In genomic region chr10:25198575-25198974, GRCm38 (mm10) we compare ENCODE assay signal across 9 mouse cellular contexts.
A peak's percentile ranks its signal among the peaks of the same experiment; 100 is the strongest.
DNase-seq lines count a peak whose midpoint lies in the region; ATAC-seq and TF ChIP-seq lines count a peak whose summit lies in the region.
"Had no signal": no experiment of that assay in that cellular context is flagged by ENCODE, and none has a peak within 500 bp of the region (broad histone marks: within the 10 kb centered on the region; RNA-seq: fewer than 3 reads in every experiment).

No protein-coding gene starts in this region.

- H3K36me3 ChIP-seq in embryonic facial prominence, embryonic 14.5 days (ENCODE audit: control insufficient read depth, insufficient read depth, low read length), result no peaks in the 10 kb centered on the region
- H3K36me3 ChIP-seq in embryonic facial prominence, embryonic 10.5 days (replicated peaks), result no peaks in the 10 kb centered on the region
- no peaks in the 10 kb centered on the region for H3K36me3 ChIP-seq in lung, embryonic 14.5 days (ENCODE audit: insufficient read depth)
- H3K36me3 ChIP-seq in midbrain, postnatal 0 days (ENCODE audit: insufficient read depth, low read length), result no peaks in the 10 kb centered on the region

- no peak for TF ChIP-seq CTCF in lung, embryonic 14.5 days (IDR thresholded peaks at IDR 0.05; ENCODE audit: low read depth)
- TF ChIP-seq CTCF in cerebellum, adult 2 months (IDR thresholded peaks at IDR 0.05; ENCODE audit: borderline replicate concordance, insufficient read depth, low read depth, low read length), result no peak
- TF ChIP-seq CTCF in midbrain, postnatal 0 days (IDR thresholded peaks at IDR 0.05), result no peak

- no peaks in the 10 kb centered on the region for H3K27me3 ChIP-seq in embryonic facial prominence, embryonic 14.5 days (replicated peaks; ENCODE audit: control insufficient read depth, insufficient read depth, low read length)
- H3K27me3 ChIP-seq in embryonic facial prominence, embryonic 10.5 days (replicated peaks; ENCODE audit: low read depth, poor library complexity, severe bottlenecking), result peaks cover 16% of the 10 kb centered on the region
- H3K27me3 ChIP-seq in lung, embryonic 14.5 days (ENCODE audit: insufficient read depth, low read length), result no peaks in the 10 kb centered on the region
- H3K27me3 ChIP-seq in cerebellum, adult 2 months (ENCODE audit: control insufficient read depth, insufficient read depth, low read length), result no peaks in the 10 kb centered on the region
- H3K27me3 ChIP-seq in midbrain, postnatal 0 days (ENCODE audit: insufficient read depth, low read length), result no peaks in the 10 kb centered on the region

- no peak overlapping the region for H3K4me3 ChIP-seq in embryonic facial prominence, embryonic 14.5 days (ENCODE audit: low read depth, low read length)
- no peak overlapping the region for H3K4me3 ChIP-seq in embryonic facial prominence, embryonic 10.5 days
- 0 out of 2 replicates have a peak overlapping the region, but pooled peaks have one; percentile 46 for H3K4me3 ChIP-seq in lung, embryonic 14.5 days (ENCODE audit: low read depth, low read length)
- peak overlapping the region; percentile 80 for H3K4me3 ChIP-seq in cerebellum, adult 2 months (replicated peaks; ENCODE audit: insufficient read depth, low read depth, low read length)
- H3K4me3 ChIP-seq in midbrain, postnatal 0 days (ENCODE audit: low read depth, low read length), result peak overlapping the region; percentile 49

- no peak for TF ChIP-seq POLR2A in cerebellum, adult 2 months (IDR thresholded peaks at IDR 0.05; ENCODE audit: borderline replicate concordance, insufficient read depth, low read length)

- peak overlapping the region; percentile 84; the same call in 1 of the 2 replicates for H3K4me2 ChIP-seq in embryonic facial prominence, embryonic 14.5 days (ENCODE audit: low read depth, low read length)
- peak overlapping the region; percentile 84 for H3K4me2 ChIP-seq in lung, embryonic 14.5 days
- peak overlapping the region; percentile 71 for H3K4me2 ChIP-seq in midbrain, postnatal 0 days (ENCODE audit: low read depth, low read length, poor library complexity, severe bottlenecking)

- 76% methylated on average over 12 of the region's 12 CpGs for WGBS in embryonic facial prominence, embryonic 14.5 days
- 83% methylated on average over 12 of the region's 12 CpGs for WGBS in embryonic facial prominence, embryonic 10.5 days
- WGBS in lung, embryonic 14.5 days, result 55% methylated on average over 12 of the region's 12 CpGs
- WGBS in cerebellum, adult 2 months, result 3% methylated on average over 12 of the region's 12 CpGs
- WGBS in midbrain, postnatal 0 days, result 73% methylated on average over 12 of the region's 12 CpGs

- H3K9me3 ChIP-seq in embryonic facial prominence, embryonic 14.5 days (ENCODE audit: control insufficient read depth, low read length), result 0 out of 2 replicates have a peak, but pooled peaks cover 3% of the 10 kb centered on the region
- no peaks in the 10 kb centered on the region for H3K9me3 ChIP-seq in embryonic facial prominence, embryonic 10.5 days
- no peaks in the 10 kb centered on the region for H3K9me3 ChIP-seq in lung, embryonic 14.5 days (ENCODE audit: low read depth, low read length)
- no peaks in the 10 kb centered on the region for H3K9me3 ChIP-seq in midbrain, postnatal 0 days (ENCODE audit: low read length)

- H3K4me1 ChIP-seq in embryonic facial prominence, embryonic 14.5 days (ENCODE audit: control insufficient read depth, insufficient read depth, low read length), result peaks cover 9% of the 10 kb centered on the region; the same call in 1 of the 2 replicates
- H3K4me1 ChIP-seq in embryonic facial prominence, embryonic 10.5 days, result peaks cover 13% of the 10 kb centered on the region
- H3K4me1 ChIP-seq in lung, embryonic 14.5 days (ENCODE audit: insufficient read depth), result 0 out of 2 replicates have a peak, but pooled peaks cover 6% of the 10 kb centered on the region
- H3K4me1 ChIP-seq in cerebellum, adult 2 months (ENCODE audit: control insufficient read depth, insufficient read depth, low read length), result peaks cover 5% of the 10 kb centered on the region
- H3K4me1 ChIP-seq in midbrain, postnatal 0 days (ENCODE audit: insufficient read depth, low read length), result peaks cover 10% of the 10 kb centered on the region; the same call in 1 of the 2 replicates

- no peak for DNase-seq in embryonic facial prominence, embryonic 14.5 days (ENCODE audit: low spot score)
- no peak for DNase-seq in embryonic facial prominence, embryonic 10.5 days (ENCODE audit: low spot score)
- no peak for DNase-seq in lung, embryonic 14.5 days
- DNase-seq in lung, postnatal 25 days (ENCODE audit: low spot score), result no peak
- peak; percentile 53 to 65 for DNase-seq in cerebellum, adult 2 months
- DNase-seq in midbrain, postnatal 0 days (ENCODE audit: low spot score), result no peak
- no peak for DNase-seq in natural killer cell, adult 2 months (ENCODE audit: low spot score in 2 of 2)
- DNase-seq in embryo, embryonic 11 days, result no peak
- DNase-seq: left cerebral cortex, postnatal 4 days had no signal

- no peak overlapping the region for H3K9ac ChIP-seq in embryonic facial prominence, embryonic 14.5 days (ENCODE audit: low read depth, low read length)
- H3K9ac ChIP-seq in lung, embryonic 14.5 days, result no peak overlapping the region
- peak overlapping the region; percentile 33; the same call in 1 of the 2 replicates for H3K9ac ChIP-seq in midbrain, postnatal 0 days (replicated peaks; ENCODE audit: low read length, poor library complexity, severe bottlenecking)

- no peak for ATAC-seq in embryonic facial prominence, embryonic 14.5 days (ENCODE audit: low read depth)
- ATAC-seq in lung, embryonic 14.5 days (ENCODE audit: insufficient read depth), result no peak
- no peak for ATAC-seq in midbrain, postnatal 0 days (ENCODE audit: low FRiP score)

- H3K27ac ChIP-seq in embryonic facial prominence, embryonic 14.5 days (replicated peaks; ENCODE audit: low read depth, low read length), result no peak overlapping the region
- no peak overlapping the region for H3K27ac ChIP-seq in embryonic facial prominence, embryonic 10.5 days (replicated peaks)
- peak overlapping the region; percentile 19; the same call in 1 of the 2 replicates for H3K27ac ChIP-seq in lung, embryonic 14.5 days (ENCODE audit: low read depth)
- peak overlapping the region; percentile 87 for H3K27ac ChIP-seq in cerebellum, adult 2 months (ENCODE audit: insufficient read depth, low read length)
- H3K27ac ChIP-seq in midbrain, postnatal 0 days (ENCODE audit: low read depth, low read length), result peak overlapping the region; percentile 48; the same call in 1 of the 2 replicates

Comparison
In these comparisons a context has a peak if more than half of its experiments do, and no peak if none do; other contexts are left out.
1. DNase-seq: peak in cerebellum, adult 2 months (2 of 2); none in embryonic facial prominence, embryonic 14.5 days (single experiment), embryonic facial prominence, embryonic 10.5 days (single experiment), lung, embryonic 14.5 days (single experiment), lung, postnatal 25 days (single experiment), midbrain, postnatal 0 days (single experiment), natural killer cell, adult 2 months (0 of 2) and embryo, embryonic 11 days (single experiment).
2. H3K27ac ChIP-seq: peak in lung, embryonic 14.5 days (single experiment), cerebellum, adult 2 months (single experiment) and midbrain, postnatal 0 days (single experiment); none in embryonic facial prominence, embryonic 14.5 days (single experiment) and embryonic facial prominence, embryonic 10.5 days (single experiment).
3. H3K4me3 ChIP-seq: peak in lung, embryonic 14.5 days (single experiment), cerebellum, adult 2 months (single experiment) and midbrain, postnatal 0 days (single experiment); none in embryonic facial prominence, embryonic 14.5 days (single experiment) and embryonic facial prominence, embryonic 10.5 days (single experiment).
4. Peak in every context shown above with its lines, with median percentiles within 50 percentile points of each other: H3K4me2 ChIP-seq.